Mouse (Mus musculus) cerebellum, adult 11 months (tissue): Measurements from ENCODE around the gene Timm44.
"Not testable (repeated sequence)": the region's sequence is repeated elsewhere in the genome, so short reads cannot be mapped to it uniquely, and the experiment has no call there.

Experiments
- DNase-seq: peaks from one replicate; pipeline ENCODE4 v3.0.0; 2022

Gene Timm44

GRCm38 (mm10) chr8:4263105-4263791, 12.5 kb downstream of the Timm44 start:
- no peak for DNase-seq

DNA sequence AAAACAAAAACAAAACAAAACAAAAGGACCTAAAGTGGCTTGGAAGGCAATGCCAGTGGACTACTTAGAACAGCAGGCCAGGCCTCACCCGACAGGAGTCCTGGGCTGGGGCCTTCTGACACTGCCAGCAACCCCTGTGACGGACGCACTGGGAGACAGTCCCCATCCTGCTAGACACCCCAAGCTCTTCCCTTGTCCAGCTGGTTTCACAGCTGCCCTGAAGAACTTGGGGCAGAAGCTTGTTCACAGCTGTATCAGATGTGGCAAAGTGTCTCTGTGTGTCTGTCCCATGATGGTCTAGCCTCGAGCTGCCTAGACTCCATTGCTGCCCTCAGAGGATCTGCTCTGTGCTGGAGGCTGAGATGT, 15.9 kb downstream of the Timm44 start:
- no peak for DNase-seq

DNA sequence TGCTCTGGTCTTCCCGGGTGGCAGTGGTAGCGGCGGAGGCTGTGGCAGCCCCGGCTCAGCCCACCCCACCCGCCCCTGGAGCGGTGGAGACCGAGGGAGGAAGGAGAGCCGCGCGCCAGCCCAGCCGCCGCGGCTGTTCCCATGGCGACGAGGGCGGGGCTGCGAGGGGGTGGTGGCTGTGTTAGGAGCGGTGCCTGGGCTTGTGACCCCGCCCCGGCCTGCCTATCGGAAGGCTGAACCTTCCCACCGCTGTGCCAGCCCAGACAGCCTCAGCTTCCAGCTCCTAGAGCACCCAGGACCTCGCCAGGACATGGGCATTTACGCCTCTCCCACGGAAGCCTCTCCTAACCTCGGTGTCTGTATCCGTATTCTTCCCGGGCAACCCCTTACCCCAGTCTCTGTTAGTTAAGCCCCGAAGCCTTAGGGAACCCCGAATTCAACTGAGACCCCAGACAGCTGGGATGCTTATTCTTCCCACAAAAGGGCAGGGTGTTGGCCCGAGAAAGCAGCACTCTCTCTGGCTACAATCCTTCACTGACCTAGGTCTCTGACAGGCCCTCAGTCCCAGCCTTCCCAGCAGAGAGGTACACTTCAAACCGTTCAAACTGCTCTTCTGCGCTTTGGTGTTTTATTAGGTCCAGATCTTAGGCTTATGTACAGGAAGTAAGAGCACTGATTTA, 16.4 kb downstream of the Timm44 start, which contains the start of gene Ctxn1:
Ctxn1 (minus strand) TSS at position 150 of the 680 bp plus-strand sequence.
- DNase-seq = peak; percentile 67

DNA sequence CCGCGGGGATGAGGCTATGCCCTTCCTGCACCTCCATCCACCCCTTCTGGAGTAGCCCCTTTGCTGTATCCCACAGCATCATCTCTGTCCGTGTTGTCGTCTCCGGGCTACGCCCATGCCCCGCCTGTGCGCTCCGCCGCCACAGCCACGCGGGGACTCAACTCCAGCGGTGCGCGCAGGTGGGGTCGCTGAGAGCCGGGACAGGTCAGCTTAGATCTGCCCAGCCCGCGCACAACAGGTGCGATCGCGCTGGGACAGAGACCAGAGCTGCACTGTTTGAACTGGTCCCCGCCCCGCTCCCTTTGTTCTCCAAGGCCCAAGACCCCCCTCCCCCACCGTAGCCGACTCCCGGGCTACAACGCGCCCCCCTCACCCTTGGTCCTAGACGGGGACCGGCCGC, 17.0 kb downstream of the Timm44 start:
- no peak for DNase-seq

GRCm38 (mm10) chr8:4258233-4258632, 17.5 kb downstream of the Timm44 start:
- DNase-seq = peak; percentile 58

- no peak for DNase-seq
Measured at GRCm38 (mm10) chr8:4257350-4257749, 18.4 kb downstream of the Timm44 start.

GRCm38 (mm10) chr8:4256911-4257310, 18.8 kb downstream of the Timm44 start:
- no peak for DNase-seq

- DNase-seq = not testable (repeated sequence)
Measured at GRCm38 (mm10) chr8:4255471-4255870, 20.2 kb downstream of the Timm44 start.

GRCm38 (mm10) chr8:4254001-4254400, 21.7 kb downstream of the Timm44 start:
- DNase-seq = peak; percentile 69

GRCm38 (mm10) chr8:4252934-4253841, 22.5 kb downstream of the Timm44 start, which contains the start of gene Snapc2:
TSS of gene Snapc2 (plus strand) at chr8:4253080.
- DNase-seq = peak; percentile 91

DNA sequence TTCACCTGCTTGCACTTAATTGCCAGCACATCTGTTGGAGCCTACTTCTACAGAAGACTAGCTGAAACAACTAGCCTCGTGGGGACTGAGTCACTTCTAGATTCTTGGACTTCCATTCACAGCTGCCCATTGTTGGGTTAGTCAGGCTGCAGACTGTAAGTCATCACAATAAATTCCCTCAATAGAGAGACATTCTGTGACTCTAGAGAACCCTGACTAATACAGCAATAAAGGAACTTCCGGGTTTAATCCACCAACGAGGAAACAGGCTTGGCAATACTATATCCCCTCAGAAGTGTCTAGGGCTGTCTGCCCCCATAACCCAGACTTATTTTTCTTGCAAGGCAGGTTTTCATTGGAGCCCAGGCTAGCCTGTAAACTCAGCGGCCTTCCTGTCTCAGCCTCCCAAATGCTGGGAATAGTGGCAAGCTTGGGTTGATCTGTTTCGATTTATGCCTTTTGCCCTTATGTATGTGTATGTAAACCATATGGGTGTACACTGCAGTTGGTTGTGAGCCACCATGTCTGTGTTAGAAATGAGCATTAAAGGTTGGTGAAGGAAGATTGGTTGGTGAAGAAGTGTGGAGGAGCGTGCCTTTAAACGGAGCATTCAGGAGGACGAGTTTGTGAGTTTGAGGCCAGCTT, 23.5 kb downstream of the Timm44 start:
- no peak for DNase-seq

DNA sequence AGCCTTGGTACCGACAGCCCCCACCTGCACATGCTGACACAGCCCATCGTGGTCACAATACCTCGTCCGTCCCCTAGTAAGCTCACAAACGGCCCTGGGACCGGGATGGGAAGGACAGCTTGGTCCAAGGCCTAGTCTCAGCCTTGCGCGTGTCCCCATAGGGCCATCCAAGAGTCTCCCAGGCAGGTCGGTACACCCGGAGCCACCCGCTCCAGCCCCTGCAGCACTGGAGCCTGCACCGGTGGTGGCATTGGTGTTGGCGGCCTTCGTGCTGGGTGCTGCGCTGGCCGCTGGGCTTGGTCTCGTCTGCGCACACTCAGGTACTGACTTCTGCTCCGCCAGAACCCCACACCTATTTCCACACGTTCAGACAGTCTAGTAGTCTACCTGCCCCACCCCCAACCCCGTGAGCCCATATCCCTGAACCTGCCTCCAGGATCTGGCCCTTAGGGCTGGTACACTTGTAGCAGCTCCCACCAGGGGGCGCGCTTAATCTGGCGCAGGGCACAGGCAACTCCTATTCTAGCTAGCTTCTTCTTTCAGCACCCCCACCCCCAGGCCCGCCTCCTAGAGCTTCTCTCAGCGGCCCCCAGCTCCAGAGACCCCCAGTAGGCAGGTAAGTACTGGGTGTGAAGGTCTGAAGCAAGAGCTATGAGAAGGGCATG, 25.3 kb downstream of the Timm44 start:
- DNase-seq = peak; percentile 75

GRCm38 (mm10) chr8:4249213-4249612, 26.5 kb downstream of the Timm44 start:
- no peak for DNase-seq

GRCm38 (mm10) chr8:4247951-4248540, 27.7 kb downstream of the Timm44 start, which contains the start of gene Tgfbr3l:
TSS of gene Tgfbr3l (plus strand) at chr8:4248214.
- DNase-seq = no peak

DNA sequence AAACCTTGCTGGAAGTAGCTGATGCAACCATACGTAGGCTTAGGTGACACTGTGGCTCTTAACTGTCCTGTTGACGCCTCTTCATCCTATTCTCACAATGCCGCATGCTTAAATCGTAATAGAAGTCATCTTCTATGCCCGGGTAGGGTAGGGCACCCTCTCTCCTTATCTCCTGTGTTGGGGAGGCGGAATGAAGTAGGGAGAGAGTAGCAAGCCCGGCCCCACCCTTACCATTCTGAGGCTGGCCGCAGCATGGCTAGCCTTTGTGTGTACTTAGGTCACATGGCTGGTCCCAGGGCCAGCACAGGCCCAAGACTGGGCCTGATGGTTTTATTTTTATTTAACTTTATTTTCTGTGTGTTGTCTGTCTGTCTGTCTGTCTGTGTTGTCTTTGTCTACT, 28.5 kb downstream of the Timm44 start:
- DNase-seq = no peak

DNA sequence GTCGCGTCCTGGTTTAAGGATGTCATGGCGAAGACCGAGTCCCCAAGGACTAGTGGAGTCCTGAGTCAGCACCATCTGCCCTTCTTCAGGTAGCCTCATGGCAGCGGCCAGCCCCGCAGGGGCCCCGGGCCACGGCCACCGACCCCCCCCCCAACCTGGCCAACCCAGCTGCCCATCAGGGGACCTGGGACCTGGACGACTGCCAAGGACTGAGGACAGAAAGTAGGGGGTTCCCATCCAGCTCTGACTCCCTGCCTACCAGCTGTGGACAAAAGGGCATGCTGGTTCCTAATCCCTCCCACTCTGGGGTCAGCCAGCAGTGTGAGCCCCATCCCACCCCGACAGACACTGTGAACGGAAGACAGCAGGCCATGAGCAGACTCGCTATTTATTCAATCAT, 30.0 kb downstream of the Timm44 start:
- DNase-seq = no peak

GRCm38 (mm10) chr8:4245061-4245460, 30.7 kb downstream of the Timm44 start:
- no peak for DNase-seq

DNA sequence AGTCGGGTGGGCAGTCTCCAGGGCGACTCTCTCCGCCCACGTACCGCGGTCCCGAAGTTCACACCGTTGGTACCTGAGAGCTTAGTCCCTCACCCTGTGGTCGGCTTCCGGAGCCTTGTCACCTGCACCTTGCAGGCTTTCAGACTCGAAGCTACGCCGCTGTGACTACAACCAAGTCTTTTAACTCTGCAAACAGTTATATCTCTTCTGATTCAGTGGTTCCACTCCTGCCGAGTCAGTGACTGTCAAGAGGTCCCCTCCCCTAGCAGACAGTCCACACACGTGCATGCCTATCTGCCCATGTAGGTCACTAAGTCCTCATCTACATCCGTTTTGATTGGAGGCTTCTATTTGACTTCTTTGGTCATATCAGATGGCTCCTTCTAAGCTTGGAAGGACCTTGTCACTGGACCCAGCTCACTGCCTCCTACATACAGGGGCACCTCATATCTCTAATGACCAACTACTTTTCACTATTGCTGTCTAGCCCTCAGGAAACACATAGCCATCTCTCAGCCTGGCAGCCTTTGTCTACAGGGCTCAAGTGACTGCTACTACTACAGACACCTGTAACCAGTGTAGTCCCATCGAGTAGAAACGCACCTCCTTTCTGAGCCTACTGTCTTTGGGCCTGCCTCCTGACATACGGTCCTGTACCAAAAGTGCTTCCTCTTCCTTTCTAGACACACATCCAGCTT, 36.4 kb downstream of the Timm44 start:
- no peak for DNase-seq

- DNase-seq = peak; percentile 100
Measured at GRCm38 (mm10) chr8:4238434-4239192, 37.1 kb downstream of the Timm44 start, which contains the start of the genes Map2k7 and Gm49320. TSS of gene Map2k7 (plus strand) at chr8:4238740. TSS of gene Gm49320 (plus strand) at chr8:4238865.

- no peak for DNase-seq
Measured at GRCm38 (mm10) chr8:4237814-4238433, 37.8 kb downstream of the Timm44 start.
